Mouse (Mus musculus): Measurements from ENCODE around the gene Pex1.
A peak's percentile ranks its signal among the peaks of the same experiment; 100 is the strongest.
"Not testable (repeated sequence)": the region's sequence is repeated elsewhere in the genome, so short reads cannot be mapped to it uniquely, and the experiment has no call there.

Pex1 gene

DNA sequence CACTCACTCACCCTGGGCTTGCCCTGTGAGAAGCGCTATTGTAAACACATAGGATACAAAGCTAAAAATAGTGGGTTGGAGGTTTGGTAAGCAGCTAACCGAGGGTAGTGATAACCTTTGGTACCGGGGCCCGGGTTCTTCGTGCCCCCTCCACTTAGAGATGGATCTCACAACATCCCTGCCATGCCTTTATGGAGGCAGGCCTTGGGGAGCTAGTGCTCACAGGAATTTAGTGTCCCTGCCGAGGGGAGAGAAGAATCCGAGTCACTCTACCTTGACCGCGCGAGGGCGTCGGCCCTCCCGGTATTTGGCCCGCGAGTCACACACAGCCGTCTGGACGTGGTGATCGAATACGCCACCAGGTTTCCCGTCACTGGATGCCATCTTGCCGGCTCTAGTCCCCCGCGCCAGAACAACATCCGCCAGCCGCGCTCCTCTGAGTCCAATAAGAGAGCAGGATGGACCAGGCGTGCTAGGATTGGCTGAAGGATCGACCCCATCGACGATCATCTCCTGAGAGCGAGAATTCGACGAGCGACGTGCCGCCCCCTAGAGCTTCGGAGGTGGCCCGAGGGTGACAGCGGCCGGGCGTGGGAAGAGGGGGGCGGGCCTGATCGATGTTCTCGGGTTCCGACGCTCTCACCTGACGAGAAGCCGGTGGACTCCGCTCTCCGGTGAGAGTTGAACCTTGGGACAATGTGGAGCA lies at the start of gene Pex1:
Gene Pex1 (plus strand): TSS at position 374 of the 706 bp plus-strand sequence.
- peak; percentile 93 for DNase-seq (ENCODE audit: low spot score in 2 of 2)

DNA sequence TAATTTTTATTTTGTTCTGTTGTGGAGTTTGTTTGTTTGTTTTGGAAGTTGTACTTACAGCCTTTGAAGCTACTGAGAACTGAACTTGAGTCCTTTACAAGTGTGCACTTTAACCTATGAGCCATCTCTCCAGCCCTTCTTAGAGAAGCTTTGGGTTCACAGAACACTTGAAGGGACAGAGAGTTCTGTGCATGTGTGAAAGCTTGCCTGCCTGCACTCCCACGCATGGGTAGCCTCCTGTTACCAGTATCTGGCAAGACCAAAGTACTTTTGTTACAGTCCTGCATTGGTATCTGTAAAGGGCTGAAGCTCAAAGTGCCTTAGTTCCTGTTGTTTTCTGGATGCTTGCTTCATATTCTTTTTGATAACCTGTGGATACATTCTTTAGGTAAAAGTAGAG lies 49.6 kb upstream of the Pex1 start:
- no peak for DNase-seq (ENCODE audit: low spot score in 2 of 2)

DNA sequence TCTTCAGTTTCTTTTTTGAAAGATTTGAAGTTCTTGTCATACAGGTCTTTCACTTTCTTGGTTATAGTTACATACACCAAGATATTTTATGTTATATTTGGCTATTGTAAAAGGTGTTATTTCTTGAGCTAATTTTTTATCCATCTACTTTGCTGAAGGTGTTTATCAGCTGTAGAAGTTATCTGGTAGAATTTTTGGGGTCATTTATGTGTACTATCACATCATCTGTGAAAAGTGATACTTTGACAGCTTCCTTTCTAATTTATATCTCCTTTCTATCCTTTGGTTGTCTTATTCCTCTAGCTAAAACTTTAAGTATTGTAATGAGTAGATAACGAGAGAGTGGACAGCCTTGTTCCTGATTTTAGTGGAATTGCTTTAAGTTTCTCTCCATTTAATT lies 44.4 kb upstream of the Pex1 start:
- no peak for DNase-seq (ENCODE audit: low spot score in 2 of 2)

DNA sequence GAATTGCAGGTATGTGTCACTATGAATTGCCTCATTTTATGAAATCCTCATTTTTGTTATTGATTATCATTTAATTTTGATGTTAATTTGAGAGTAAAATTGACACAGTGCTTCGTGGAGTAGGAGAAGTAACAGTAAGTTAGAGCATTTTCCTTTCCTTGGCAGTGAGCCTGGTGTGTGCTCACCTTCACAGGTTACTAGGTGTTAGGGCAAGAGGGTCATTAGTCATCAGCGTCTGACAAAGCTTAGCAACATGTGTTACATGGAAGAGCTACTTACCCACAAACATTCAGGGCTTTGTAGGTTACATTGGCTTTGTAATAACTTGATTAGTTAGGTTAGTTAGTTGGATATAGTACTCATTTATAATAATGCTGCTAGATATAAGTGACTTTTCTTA lies 41.7 kb upstream of the Pex1 start:
- no peak for DNase-seq (ENCODE audit: low spot score in 2 of 2)

DNA sequence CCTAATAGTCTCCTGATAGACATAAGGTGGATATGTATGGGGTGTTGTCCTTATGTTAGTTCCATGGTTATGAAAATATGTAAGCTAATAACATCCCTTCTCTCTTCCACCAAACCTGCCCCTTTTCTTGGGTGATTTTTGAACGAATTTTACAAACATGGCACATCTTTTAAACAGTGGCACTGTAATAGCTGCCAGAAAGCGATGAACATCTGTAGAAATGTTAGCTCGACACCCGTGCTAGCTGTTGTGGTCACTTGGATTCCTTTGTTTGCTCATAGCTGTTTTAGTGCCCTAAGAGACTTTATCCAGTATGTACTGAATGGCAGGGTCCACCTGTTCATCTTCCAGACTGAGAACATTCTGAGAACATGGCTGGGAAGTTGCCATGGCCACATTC lies 24.6 kb upstream of the Pex1 start, which contains the start of gene 1700109H08Rik:
Gene 1700109H08Rik (plus strand): TSS at position 301 of the 400 bp plus-strand sequence.
- DNase-seq (ENCODE audit: low spot score in 2 of 2): no peak

DNA sequence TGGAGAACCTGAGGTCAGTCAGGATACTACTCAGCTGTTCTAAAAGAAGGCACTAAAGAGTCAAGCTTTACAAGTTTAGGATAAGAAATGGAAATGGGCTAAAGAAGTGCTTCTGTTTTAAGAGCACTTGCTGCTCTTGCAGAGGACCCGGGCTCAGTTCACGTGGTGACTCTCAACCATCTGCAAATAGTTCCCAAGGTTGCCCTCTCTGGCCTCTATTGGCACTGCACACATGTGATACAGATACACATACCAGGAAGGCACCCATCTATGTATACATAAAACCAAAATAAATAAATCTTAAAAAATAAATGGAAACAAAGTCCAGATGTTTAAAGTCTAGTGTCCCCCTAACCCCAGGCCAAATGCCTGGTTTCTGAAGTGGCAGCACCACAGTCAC lies 21.0 kb upstream of the Pex1 start:
- DNase-seq (ENCODE audit: low spot score in 2 of 2): no peak

DNA sequence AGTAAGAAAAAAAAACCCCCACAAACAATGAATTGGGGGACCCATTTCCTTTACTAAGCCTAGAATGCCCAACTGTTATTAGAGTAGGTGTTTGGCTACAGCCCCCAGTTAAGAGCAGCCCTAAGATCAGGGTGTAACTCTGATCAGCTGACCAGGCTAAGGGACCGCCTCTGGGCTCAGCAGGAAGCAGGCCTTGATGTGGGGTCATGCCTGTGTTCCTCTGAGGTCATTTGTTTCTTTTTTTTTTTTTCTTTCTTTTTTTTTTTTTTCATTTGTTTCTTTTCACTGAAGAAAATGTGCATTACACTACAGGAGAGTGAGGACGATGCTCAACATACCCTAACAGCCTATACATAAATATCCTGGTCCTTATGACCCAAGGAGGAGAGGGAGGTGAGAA lies 17.9 kb upstream of the Pex1 start:
- DNase-seq (ENCODE audit: low spot score in 2 of 2): no peak

DNA sequence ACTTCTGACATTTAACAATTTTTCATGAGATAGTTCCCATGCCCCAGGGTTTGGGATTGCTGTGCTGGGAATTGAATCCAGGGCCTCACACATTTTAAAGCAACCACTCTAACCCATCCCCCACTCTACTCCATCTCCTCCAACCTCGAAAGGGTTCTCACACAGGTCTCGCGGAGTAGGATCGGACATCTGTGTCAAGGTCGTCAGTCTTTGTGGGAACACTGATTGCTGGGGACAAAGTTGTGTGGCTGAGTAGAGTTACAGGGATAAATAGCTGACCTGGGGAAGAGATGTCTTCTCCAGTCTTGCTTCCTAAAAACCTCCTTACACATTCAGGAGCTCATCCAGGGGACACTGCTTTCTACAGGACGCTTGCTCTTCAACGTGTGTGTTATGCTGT lies 16.8 kb upstream of the Pex1 start:
- no peak for DNase-seq (ENCODE audit: low spot score in 2 of 2)

DNA sequence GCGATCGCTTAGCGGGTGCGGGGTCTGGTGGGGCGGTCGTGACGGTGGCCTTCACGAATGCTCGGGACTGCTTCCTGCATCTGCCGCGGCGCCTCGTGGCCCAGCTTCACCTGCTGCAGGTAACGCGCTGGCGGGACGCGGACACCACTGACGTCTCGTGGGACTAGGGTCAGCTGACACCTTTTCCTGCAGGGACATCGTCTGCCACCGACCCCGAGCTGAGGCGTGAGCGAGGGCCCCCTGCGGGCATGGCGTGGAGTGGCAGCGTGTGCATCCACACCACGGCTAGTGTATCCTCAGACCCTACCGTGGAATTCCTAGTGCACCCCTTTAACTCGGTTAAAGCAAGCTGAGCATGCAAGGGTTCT lies 517 bp downstream of the Pex1 start, which contains the start of gene Rbm48:
Gene Rbm48 (minus strand): TSS at position 187 of the 368 bp plus-strand sequence.
- DNase-seq (ENCODE audit: low spot score in 2 of 2): peak; percentile 81 to 85

DNA sequence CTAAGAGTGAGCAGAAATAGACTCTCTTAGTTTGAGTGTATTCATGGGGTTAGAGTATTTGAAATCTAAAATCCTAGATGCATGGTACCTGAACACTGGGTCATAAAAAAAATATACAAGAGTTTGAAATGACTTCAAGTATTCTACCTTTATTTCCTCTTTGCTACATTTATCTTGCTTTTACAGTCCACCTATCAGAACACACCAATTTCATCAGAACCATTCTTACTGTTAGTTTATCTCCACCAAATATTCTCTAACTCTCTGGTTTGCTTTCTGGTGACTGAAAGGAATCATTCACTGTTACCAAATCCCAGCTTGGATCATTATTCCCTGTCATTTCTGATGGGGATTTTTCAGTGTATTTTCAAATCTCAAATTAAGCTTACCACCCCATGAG lies 1.3 kb downstream of the Pex1 start:
- no peak for DNase-seq (ENCODE audit: low spot score in 2 of 2)

DNA sequence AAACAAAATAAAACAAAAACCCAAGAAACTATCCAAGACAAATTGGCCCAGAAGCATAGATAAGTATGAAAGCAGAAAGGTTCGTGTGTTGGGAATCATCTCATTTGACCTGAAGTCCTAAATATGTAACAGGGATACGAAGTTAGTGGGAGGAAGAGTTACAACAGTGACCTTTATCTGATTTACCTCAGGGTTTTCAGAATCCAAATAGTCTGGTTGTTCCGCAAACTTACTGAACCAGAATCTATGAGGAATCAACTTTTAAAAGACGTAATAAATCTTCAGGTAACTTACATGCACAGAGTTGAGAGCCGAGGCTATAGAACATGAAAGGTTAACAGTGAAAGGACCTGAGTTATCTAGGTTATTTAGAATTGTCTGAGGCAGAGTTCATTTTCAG lies 2.9 kb downstream of the Pex1 start:
- DNase-seq (ENCODE audit: low spot score in 2 of 2): no peak

DNA sequence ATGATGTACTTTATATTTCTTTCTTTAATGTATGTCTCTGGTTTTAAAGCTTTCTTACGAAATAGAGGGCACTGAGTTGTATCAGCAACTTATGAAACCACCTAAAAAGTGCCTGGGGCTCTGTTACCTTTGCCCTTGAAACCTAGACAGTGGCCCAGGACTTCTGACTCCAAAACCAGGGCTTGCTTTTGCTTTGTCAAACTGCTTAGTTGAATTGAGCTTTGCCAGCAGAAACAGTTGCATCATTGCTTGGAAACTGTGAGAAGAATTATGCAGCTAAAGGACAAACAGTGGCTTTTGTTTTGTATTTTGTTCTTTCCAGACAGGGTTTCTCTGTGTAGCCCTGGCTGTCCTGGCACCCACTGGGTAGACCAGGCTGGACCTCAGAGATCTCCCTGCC lies 4.4 kb downstream of the Pex1 start:
- no peak for DNase-seq (ENCODE audit: low spot score in 2 of 2)

DNA sequence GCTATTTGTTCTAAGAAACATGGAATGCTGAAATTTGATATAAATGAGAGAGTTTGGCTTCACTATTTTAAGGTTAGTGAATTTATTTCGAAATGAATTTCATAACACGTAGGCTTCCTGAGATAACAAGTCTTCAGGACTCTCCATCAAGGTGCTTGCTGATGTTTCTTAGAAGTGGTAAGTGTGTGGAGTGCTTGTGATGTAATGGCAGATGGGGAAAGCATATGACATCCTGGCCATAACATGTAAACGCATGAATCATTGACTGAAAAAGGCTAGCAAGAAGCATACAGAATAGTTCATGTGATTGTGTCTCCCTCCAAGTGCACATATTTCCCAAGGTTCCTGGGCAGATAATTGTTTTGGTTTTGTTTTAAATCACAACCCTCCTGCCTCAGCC lies 4.9 kb downstream of the Pex1 start:
- DNase-seq (ENCODE audit: low spot score in 2 of 2): no peak

DNA sequence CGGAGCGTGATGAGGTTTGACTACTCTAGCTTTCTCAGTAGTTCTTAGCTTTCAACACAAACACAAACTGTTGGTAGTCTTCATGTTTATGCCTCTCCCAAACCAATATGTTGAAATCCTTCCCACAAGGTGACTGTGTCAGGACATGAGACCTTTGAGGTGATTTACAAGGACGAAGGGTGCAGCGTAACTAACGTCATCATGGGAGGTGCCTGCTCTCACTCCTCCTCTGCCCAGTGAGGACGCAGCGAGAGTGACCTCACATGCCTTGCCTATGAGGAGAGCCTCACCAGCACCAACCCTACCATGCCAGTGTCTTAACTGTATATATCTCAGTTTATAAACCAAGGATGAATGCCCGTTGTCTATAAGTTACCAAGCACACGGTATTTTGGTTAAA lies 11.2 kb downstream of the Pex1 start:
- DNase-seq (ENCODE audit: low spot score in 2 of 2): no peak

DNA sequence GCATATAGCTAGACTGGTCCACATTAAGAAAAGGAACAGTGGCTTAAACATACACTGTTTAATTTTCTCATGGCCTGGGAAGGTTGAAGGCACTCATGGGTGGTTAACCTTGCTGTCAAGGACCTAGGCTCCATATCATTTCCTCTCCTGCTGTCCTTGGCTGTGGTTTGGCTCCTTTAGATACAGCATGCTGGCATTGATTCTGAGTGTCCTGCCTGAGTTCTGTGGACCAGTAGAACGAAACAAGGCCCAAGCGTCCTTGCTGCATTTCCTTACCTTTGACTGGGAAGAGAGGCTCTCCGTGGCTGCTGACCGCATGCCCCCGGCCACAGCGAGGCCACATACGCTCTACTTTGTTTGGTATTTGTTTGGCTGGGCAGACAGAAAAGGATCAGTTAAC lies 13.4 kb downstream of the Pex1 start:
- DNase-seq (ENCODE audit: low spot score in 2 of 2): no peak

DNA sequence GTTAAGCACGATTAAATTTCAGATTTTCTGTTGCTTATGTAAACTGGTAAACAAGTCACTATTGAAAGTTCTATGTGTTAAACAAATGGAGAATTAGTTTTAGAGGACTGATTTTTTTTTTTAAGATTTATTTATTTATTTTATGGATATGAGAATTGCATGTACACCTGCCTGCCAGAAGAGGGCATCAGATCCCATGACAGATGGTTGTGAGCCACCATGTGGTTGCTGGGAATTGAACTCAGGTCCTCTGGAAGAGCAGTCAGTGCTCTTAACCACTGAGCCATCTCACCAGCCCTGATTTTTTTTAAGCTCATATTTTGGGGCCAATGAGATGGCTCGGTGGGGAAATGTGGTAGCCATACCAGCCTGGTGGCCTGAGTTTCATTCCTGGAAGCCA lies 16.0 kb downstream of the Pex1 start:
- not testable (repeated sequence) for DNase-seq (ENCODE audit: low spot score in 2 of 2)

DNA sequence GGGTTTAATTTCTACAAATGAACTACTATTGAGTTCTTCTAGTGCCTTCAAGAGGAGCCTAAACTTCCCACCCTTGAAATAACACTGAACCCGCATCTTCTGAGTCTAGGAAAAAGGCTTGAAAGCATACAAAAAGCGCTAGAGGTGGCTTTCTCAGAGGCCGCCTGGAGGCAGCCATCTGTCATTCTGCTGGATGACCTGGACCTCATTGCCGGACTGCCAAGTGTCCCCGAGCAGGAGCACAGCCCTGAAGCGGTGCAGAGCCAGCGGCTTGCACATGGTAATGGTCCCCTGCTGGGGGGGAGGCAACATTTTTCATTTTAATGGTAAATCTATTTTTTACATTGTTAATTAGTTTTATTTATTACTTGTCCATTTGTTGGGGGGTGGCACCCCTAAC lies 24.6 kb downstream of the Pex1 start:
- no peak for DNase-seq (ENCODE audit: low spot score in 2 of 2)

DNA sequence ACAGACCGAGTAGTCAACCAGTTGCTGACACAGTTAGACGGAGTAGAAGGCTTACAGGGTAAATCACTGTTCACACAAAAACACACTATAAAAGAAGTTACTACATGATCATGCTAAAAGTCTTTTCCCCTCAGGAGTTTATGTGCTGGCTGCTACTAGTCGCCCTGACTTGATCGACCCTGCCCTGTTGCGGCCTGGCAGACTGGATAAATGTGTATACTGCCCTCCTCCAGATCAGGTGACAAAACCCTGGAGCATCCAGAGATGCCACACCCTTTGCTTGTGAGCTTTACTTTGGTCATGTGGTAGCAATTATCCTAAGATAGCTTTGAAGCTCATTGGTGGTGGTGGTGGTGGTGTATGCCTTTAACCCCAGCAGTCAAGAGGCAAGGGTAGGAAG lies 34.2 kb downstream of the Pex1 start:
- DNase-seq (ENCODE audit: low spot score in 2 of 2): no peak

DNA sequence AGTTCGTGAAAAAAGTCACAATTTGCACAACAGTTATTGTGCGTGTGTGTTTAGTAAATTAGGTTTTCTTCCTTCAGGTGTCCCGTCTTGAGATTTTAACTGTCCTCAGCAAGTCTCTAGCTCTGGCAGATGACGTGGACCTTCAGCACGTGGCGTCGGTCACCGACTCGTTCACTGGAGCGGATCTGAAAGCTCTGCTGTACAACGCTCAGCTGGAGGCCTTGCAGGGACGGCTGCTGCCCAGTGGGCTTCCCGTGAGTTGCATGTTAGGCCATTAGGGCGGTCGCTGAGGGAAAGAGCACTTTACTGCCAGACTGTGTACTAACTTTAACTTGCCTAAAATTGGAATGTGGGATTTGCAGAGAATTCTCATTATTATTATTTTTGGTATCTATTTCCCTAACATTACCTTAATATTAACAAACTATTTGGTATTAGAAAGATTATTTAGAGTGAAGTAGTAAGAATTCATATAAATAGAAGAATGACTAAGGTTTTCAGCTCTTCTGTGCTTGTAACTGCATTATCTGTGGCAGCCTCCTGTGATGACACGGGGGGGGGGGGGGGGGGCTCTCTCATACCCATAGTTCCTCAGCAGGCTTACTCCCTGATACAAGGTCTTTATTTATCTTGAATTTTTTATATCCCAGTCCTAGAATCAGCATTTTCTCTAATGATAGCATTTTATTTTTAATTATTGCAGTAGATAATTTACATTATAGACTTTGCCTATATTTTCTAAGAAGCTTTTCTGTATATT lies 35.8 kb downstream of the Pex1 start:
- no peak for DNase-seq (ENCODE audit: low spot score in 2 of 2)

DNA sequence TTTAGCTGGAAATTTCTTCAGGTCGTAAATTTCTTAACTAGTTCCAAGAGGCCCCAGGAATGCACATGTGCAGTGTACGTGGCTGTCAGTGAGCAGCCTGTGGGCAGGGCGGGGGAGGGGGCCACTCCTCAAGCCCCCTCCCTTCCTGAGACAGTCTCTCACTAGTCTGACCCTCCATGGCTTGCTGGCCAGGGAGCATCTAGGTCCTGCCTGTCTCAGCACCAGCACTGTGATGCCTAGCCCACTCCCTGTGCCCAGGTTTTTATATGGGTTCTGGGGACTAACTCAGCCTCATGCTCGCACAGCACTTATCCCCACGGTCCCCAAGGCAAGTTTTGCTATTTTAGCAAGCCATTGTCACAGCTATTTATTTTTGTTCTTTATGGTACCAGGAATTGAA lies 36.4 kb downstream of the Pex1 start:
- no peak for DNase-seq (ENCODE audit: low spot score in 2 of 2)

DNA sequence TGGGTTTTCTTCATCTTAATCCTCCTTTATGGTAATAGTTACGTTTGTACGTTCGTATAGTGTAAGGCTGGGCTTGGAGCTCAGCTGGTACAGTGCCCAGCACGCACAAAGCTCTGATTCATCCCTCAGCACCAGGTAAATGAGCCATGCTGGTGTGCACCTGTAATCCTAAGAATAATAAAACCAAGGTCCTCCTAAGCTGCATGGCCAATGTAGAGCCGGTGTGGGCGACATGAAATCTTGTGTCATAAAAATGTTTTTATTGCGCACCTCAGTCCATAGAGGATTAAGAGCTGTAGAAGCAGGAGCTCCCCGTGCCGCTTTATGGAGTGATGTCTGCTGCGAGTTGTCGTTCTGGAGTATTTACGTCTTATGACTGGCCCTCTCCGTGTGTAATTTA lies 37.4 kb downstream of the Pex1 start:
- DNase-seq (ENCODE audit: low spot score in 2 of 2): no peak

DNA sequence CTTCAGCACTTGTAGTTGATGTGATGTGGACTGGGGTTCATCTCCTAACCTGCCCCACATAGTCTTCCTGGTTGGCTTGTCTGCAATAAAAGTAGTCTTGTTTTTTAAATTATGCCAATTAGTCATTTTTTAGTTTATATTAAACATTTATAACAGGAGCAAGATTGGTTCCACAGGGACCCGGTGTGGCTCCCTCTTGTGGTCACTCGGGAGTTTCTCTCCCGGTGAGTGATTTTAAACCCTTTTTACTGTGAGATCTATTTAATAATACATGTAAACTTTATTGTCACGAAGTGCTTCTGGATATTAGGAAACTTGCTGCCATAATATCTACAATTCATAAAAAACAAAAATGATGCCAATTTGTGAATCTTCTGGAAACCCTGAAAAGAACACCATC lies 38.1 kb downstream of the Pex1 start:
- no peak for DNase-seq (ENCODE audit: low spot score in 2 of 2)

DNA sequence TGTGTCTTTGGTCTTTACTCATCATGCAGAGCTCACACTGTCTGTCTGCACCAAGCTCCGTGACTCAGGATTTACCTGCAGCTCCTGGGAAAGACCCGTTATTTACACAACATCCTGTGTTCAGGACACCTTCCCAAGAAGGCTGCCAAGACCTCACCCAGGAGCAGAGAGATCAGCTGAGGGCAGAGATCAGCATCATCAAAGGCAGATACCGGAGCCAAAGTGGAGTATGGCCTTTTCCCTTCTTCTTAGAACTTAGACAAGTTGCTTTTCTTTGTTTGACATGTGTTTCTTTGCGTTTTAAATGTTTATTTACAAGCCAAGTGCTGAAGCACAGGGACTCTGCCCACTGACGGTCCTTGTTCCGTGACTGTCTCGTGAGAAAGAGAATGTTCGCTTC lies 39.4 kb downstream of the Pex1 start:
- DNase-seq (ENCODE audit: low spot score in 2 of 2): no peak

DNA sequence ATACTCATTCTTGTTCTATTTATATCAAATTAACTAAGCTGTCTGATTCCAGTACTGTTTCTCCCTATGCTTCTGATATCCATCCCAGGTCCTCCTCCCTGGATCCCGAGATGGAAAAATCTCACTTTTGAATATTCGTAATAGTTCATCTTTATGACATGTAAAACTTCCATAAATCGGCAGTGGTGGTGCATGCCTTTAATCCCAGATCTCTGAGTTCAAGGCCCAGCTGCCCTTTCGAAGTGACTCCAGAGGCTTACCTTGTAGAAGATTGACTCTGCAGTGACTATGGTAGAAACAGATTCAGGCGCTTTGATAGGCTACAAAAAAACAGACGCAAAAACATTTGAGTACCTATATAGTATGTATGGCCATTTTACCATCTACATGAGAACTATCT lies 48.8 kb downstream of the Pex1 start:
- no peak for DNase-seq (ENCODE audit: low spot score in 2 of 2)
